Mouse (Mus musculus) G1E (cell line): Measurements from ENCODE around the gene Dtx3.

Experiments
- CTCF ChIP-seq: IDR thresholded peaks from 2 replicates; pipeline ENCODE4 v1.5.1; 2012; ENCODE audit warnings: low read depth, low read length, inconsistent platforms, mixed read lengths
- GATA1 ChIP-seq: IDR thresholded peaks from 2 replicates; pipeline ENCODE4 v1.6.1; 2012; ENCODE audit warnings: borderline replicate concordance, low read length, inconsistent platforms, mixed read lengths
- GATA2 ChIP-seq: IDR thresholded peaks from 2 replicates; pipeline ENCODE4 v1.6.1; 2012; ENCODE audit warnings: low read depth, low read length, inconsistent platforms, borderline replicate concordance
- POLR2AphosphoS5 ChIP-seq: IDR thresholded peaks from 2 replicates; pipeline ENCODE4 v1.6.1; 2012; ENCODE audit warnings: low read depth, low read length, inconsistent platforms; ENCODE audit not compliant: insufficient replicate concordance
- TAL1 ChIP-seq: conservative IDR thresholded peaks from 2 replicates; pipeline ENCODE4 v1.6.1; 2012; ENCODE audit warnings: low read depth, low read length, inconsistent platforms, mixed read lengths

DNA sequence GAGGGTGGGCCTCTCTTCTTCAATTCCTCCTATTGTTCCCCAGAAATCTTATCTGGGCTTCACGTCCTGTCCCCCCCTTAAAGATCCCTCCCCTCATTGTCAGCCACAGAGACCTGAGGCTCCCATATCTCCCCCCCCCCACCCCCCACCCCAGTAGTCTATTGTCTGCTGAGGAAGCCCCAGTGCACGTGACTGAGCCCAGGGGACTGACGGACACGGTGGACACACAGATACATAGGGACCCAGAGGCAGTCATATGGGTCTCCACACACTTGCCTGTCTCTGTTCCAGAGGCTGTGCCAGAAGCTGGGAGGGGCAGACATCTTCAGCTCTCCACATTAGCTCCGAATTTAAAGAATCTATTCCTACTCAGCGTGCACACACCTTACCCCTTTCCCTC is 14.0 kb downstream of the Dtx3 start:
- no peak for TF ChIP-seq TAL1
- TF ChIP-seq CTCF, result no peak
- no peak for TF ChIP-seq GATA1
- no peak for TF ChIP-seq POLR2AphosphoS5
- TF ChIP-seq GATA2, result no peak
